Comparison of ENCODE assay signal across 16 mouse cellular contexts in the genomic region with DNA sequence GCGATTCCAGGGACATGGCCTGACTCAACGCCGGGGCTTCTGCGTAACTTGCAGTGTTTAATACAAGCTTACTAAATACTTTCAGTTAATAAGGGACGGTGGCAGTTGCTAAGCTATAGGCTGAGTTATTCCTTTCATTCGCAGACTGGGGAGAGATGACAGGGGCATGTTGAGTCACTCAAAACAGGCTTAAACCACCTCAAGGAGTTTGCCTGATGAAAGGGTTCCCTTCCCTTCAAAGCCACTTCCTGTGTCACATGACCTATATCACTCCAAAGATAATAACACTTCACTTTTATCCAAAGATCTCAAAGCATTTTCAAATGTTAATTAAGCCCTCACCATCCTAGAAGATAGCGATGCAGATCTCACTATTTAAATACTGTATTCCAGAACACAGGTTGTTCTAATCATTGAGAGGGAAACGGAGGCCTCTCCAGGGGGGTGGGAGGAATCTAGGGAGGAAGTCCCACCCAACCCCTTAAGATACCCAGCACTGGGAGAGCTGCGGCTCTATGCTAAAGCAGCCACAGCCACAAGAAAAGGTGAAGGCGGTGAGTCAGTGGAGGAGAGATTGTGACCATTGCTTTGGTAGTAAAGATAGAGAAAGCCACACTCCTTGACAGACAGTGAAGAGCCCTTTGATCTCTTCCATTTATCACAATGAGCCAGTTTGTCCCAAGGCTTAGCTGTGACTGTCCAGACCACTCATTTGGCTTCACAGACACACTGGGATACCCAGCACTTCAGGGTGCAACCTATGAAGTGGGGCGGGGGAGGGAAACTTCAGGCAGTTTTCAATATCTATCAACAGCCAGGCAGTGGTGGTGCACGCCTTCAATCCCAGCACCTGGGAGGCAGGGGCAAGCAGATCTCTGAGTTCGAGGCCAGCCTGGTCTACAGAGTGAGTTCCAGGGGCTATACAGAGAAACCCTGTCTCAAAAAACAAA.
DNase-seq lines count a peak whose midpoint lies in the region; ATAC-seq and TF ChIP-seq lines count a peak whose summit lies in the region.
"Had no signal": no experiment of that assay in that cellular context is flagged by ENCODE, and none has a peak within 500 bp of the region (broad histone marks: within the 10 kb centered on the region; RNA-seq: fewer than 3 reads in every experiment).

No protein-coding gene starts in this region.

- TF ChIP-seq CTCF in thymus, adult 2 months (IDR thresholded peaks at IDR 0.05; ENCODE audit: borderline replicate concordance, control insufficient read depth, extremely low read depth, insufficient read depth, low read length, poor library complexity): no peak

- H3K9me3 ChIP-seq in heart, embryonic 16.5 days (replicated peaks; ENCODE audit: control insufficient read depth, low read length): no peaks in the 10 kb centered on the region
- no peaks in the 10 kb centered on the region for H3K9me3 ChIP-seq in liver, embryonic 11.5 days (ENCODE audit: control insufficient read depth, low read length)
- H3K9me3 ChIP-seq: embryonic facial prominence, embryonic 12.5 days had no signal

- peak; percentile 28; the same call in 1 of the 2 replicates for ATAC-seq in heart, embryonic 16.5 days (replicated peaks; ENCODE audit: extremely low read depth, insufficient read depth, low FRiP score)
- ATAC-seq in liver, embryonic 11.5 days (replicated peaks; ENCODE audit: low FRiP score): peak; percentile 69
- ATAC-seq: forebrain, embryonic 16.5 days had no signal

- intact Hi-C loops in heart, postnatal 36 days (cut with DNase I): no loop called here

- no peak overlapping the region for H3K4me2 ChIP-seq in heart, embryonic 16.5 days (ENCODE audit: low read depth, low read length)
- H3K4me2 ChIP-seq in liver, embryonic 11.5 days: peak overlapping the region; percentile 38
- H3K4me2 ChIP-seq: embryonic facial prominence, embryonic 12.5 days had no signal

- H3K9ac ChIP-seq in heart, embryonic 16.5 days (ENCODE audit: low read length): no peak overlapping the region
- H3K9ac ChIP-seq in liver, embryonic 11.5 days (ENCODE audit: low read depth, low read length): no peak overlapping the region
- H3K9ac ChIP-seq: embryonic facial prominence, embryonic 12.5 days had no signal

- H3K4me1 ChIP-seq in heart, embryonic 16.5 days (ENCODE audit: control insufficient read depth, insufficient read depth, low read length): peaks cover 2% of the 10 kb centered on the region
- H3K4me1 ChIP-seq in liver, embryonic 11.5 days (replicated peaks; ENCODE audit: control insufficient read depth, insufficient read depth, low read length): peaks cover 21% of the 10 kb centered on the region
- peaks cover 3% of the 10 kb centered on the region for H3K4me1 ChIP-seq in thymus, adult 2 months (replicated peaks; ENCODE audit: control insufficient read depth, insufficient read depth, low read length)

- DNase-seq in heart, postnatal 36 days: no peak
- DNase-seq in CD8-positive naive resting alpha-beta T cell, adult 2 months (ENCODE audit: low read depth in 2 of 2, low spot score in 2 of 2): peak; percentile 1 to 19
- DNase-seq in liver, embryonic 11.5 days (ENCODE audit: low spot score): no peak
- peak; percentile 11 for DNase-seq in thymus, adult 2 months
- no peak for DNase-seq in layer of hippocampus, adult 8-10 months (ENCODE audit: low spot score in 2 of 2)
- no peak for DNase-seq in kidney, postnatal 4 days
- DNase-seq in left cerebral cortex, adult 18-20 months (ENCODE audit: low spot score in 2 of 2): no peak
- DNase-seq: cerebellum, postnatal 10 days; gastrocnemius, postnatal 25 days; heart, postnatal 10 days; kidney, postnatal 25 days had no signal

- H3K27ac ChIP-seq in heart, embryonic 16.5 days (ENCODE audit: low read length): no peak overlapping the region
- H3K27ac ChIP-seq in liver, embryonic 11.5 days (ENCODE audit: low read depth, low read length): peak overlapping the region; percentile 62; the same call in 1 of the 2 replicates
- no peak overlapping the region for H3K27ac ChIP-seq in thymus, adult 2 months (ENCODE audit: control insufficient read depth, insufficient read depth, low read length)
- H3K27ac ChIP-seq: embryonic facial prominence, embryonic 12.5 days; macrophage had no signal

- H3K4me3 ChIP-seq in heart, embryonic 16.5 days (ENCODE audit: low read length): no peak overlapping the region
- H3K4me3 ChIP-seq in liver, embryonic 11.5 days (ENCODE audit: low read depth, low read length): no peak overlapping the region
- H3K4me3 ChIP-seq in thymus, adult 2 months (ENCODE audit: control insufficient read depth, insufficient read depth, low read length): no peak overlapping the region
- H3K4me3 ChIP-seq: embryonic facial prominence, embryonic 12.5 days had no signal

- H3K27me3 ChIP-seq in heart, embryonic 16.5 days (ENCODE audit: control insufficient read depth, insufficient read depth, low read length): no peaks in the 10 kb centered on the region
- no peaks in the 10 kb centered on the region for H3K27me3 ChIP-seq in liver, embryonic 11.5 days (replicated peaks; ENCODE audit: control insufficient read depth, insufficient read depth, low read length)
- no peaks in the 10 kb centered on the region for H3K27me3 ChIP-seq in thymus, adult 2 months (ENCODE audit: control insufficient read depth, insufficient read depth, low read length)
- H3K27me3 ChIP-seq: CH12.LX; embryonic facial prominence, embryonic 12.5 days had no signal

- no peak for TF ChIP-seq POLR2A in thymus, adult 2 months (IDR thresholded peaks at IDR 0.05; ENCODE audit: control insufficient read depth, extremely low read depth, insufficient read depth, low read length, poor library complexity)

- no peaks in the 10 kb centered on the region for H3K36me3 ChIP-seq in heart, embryonic 16.5 days (ENCODE audit: control insufficient read depth, insufficient read depth)
- H3K36me3 ChIP-seq in liver, embryonic 11.5 days (ENCODE audit: control insufficient read depth, insufficient read depth, low read length): no peaks in the 10 kb centered on the region
- H3K36me3 ChIP-seq in thymus, adult 2 months (ENCODE audit: control insufficient read depth, insufficient read depth, low read length): no peaks in the 10 kb centered on the region
- H3K36me3 ChIP-seq: embryonic facial prominence, embryonic 12.5 days had no signal

- 50% methylated on average over 13 of the region's 13 CpGs for WGBS in heart, embryonic 16.5 days
- 39% methylated on average over 13 of the region's 13 CpGs for WGBS in liver, embryonic 11.5 days
- 35% methylated on average over 13 of the region's 13 CpGs for WGBS in thymus, adult 2 months

Comparison
In these comparisons a context has a peak if more than half of its experiments do, and no peak if none do; other contexts are left out.
1. DNase-seq: peak in CD8-positive naive resting alpha-beta T cell, adult 2 months (2 of 2) and thymus, adult 2 months (single experiment); none in heart, postnatal 36 days (0 of 2), liver, embryonic 11.5 days (single experiment), layer of hippocampus, adult 8-10 months (0 of 2), kidney, postnatal 4 days (0 of 2) and left cerebral cortex, adult 18-20 months (0 of 2).